Mouse (Mus musculus) testis, adult 2 months (tissue): ENCODE measurements around the gene Prima1. TPM values are rescaled to one million over a fixed set of nuclear protein-coding genes. Genes with fewer than 3 reads are reported as not detected.

Experiments
- H3K27ac ChIP-seq: fragments of 200-500 bp; 2 replicates; pipeline ENCODE4 v1.5.1; 2012; ENCODE audit warnings: low read depth, low read length; ENCODE audit not compliant: control insufficient read depth, insufficient read depth
- H3K27me3 ChIP-seq: fragments of 200-500 bp; 2 replicates; pipeline ENCODE4 v1.6.1; 2012; ENCODE audit warnings: mild to moderate bottlenecking, low read length, moderate library complexity; ENCODE audit not compliant: control insufficient read depth, insufficient read depth
- H3K36me3 ChIP-seq: fragments of 200-500 bp; 2 replicates; pipeline ENCODE4 v1.6.1; 2012; ENCODE audit warnings: mild to moderate bottlenecking, low read length; ENCODE audit not compliant: control insufficient read depth, insufficient read depth
- H3K4me1 ChIP-seq: fragments of 200-500 bp; 2 replicates; pipeline ENCODE4 v1.6.1; 2012; ENCODE audit warnings: low read length; ENCODE audit not compliant: control insufficient read depth, insufficient read depth
- H3K4me3 ChIP-seq: fragments of 200-500 bp; 2 replicates; pipeline ENCODE4 v1.5.1; 2012; ENCODE audit warnings: low read depth, mild to moderate bottlenecking, low read length, moderate library complexity, mixed read lengths; ENCODE audit not compliant: control insufficient read depth
- CTCF ChIP-seq: fragments of 200-500 bp; IDR thresholded peaks from 2 replicates; pipeline ENCODE4 v1.5.1; 2012; ENCODE audit warnings: low read depth, mild to moderate bottlenecking, inconsistent platforms, low read length, moderate library complexity; ENCODE audit not compliant: control insufficient read depth, insufficient read depth, insufficient replicate concordance
- POLR2A ChIP-seq: fragments of 200-500 bp; IDR thresholded peaks from 2 replicates; pipeline ENCODE4 v1.6.1; 2012; ENCODE audit warnings: low read depth, mild to moderate bottlenecking, inconsistent platforms, low read length, moderate library complexity; ENCODE audit not compliant: control insufficient read depth
- polyA plus RNA-seq: library from polyadenylated mRNA; depleted of rRNA; stranded (reverse); fragments of >200 nt; gene quantifications from 2 replicates; pipeline ENCODE4 v1.2.3, GENCODE M21; 2012

Prima1 gene
- polyA plus RNA-seq, 1 experiment, result 0.81 TPM

DNA sequence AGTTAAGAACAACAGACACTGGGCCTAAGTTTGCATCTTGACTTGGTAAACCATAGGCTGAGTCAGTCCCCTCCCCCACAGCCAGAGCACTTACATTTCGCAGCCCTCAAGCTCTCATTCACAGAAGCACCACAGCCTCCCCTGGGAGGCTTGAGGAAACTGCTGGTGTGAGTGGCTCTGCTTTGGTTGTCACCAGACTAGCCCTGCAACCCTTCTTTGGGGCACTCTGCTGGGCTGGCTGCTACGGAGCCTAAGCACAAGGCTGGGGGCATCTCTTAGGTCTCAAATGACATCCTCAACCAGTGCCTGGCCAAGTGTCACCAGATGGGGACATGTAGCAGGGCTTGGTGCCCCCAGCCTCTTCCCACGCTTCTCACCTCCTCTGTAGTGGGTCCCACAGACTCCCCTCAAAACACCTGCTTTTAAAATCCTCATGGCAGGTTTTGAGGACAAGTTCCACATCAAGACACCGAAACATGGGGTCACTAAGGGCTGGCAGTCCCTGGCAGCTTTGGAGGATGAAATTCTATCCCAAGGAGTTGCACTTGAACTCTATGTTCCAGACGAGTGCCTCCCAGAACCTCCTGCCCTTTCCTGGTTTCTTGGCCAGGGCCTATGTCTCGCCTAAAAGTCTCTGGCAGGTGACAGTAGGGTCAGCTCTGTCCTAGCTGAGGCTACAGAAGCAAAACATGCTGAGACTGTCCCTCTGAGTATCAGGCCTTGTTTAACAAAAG, 25.9 kb downstream of the Prima1 start:
- Histone ChIP-seq H3K27me3 (no peaks in the 10 kb centered on the region), H3K27ac (no peak overlapping the region), H3K4me1 (no peaks in the 10 kb centered on the region), H3K4me3 (no peak overlapping the region), H3K36me3 (no peaks in the 10 kb centered on the region)
- TF ChIP-seq CTCF, result no peak
- TF ChIP-seq POLR2A, result no peak

- no peak overlapping the region for H3K4me3 ChIP-seq
- H3K4me1 ChIP-seq, result no peaks in the 10 kb centered on the region
- H3K36me3 ChIP-seq, result no peaks in the 10 kb centered on the region
- no peak overlapping the region for H3K27ac ChIP-seq
- H3K27me3 ChIP-seq, result no peaks in the 10 kb centered on the region
- TF ChIP-seq CTCF (no peak), POLR2A (no peak)
These were observed 27.2 kb downstream of the Prima1 start for GRCm38 (mm10) chr12:103214797-103215196.

DNA sequence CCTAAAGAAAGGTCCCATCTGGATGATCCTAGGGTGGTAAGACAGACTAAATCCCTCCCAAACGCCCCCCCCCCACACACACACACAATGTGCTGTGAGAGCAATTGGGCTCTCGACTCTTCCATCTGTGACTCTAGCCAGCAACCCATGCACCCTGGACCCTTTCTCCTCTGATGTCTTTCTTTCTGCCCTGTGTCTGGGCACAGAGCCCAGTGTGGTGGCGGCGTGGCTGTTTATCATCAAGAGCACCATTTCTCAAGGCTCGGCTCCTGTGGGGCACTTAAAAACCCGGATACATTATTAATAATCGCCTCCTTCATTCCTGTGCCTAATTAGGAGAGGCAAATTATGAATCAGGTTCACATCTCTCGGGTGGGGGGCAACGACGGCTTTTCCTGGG, 27.7 kb downstream of the Prima1 start:
- Histone ChIP-seq H3K4me1 (no peaks in the 10 kb centered on the region), H3K27ac (no peak overlapping the region)

GRCm38 (mm10) chr12:103213591-103213990, 28.4 kb downstream of the Prima1 start:
- Histone ChIP-seq H3K4me3 (no peak overlapping the region), H3K27me3 (no peaks in the 10 kb centered on the region), H3K36me3 (no peaks in the 10 kb centered on the region), H3K27ac (no peak overlapping the region), H3K4me1 (no peaks in the 10 kb centered on the region)
- TF ChIP-seq CTCF, result no peak

More for the DNA sequence above, 27.7 kb downstream of the Prima1 start:
- H3K4me3 ChIP-seq, result no peak overlapping the region
- TF ChIP-seq POLR2A (no peak), CTCF (no peak)
- no peaks in the 10 kb centered on the region for H3K36me3 ChIP-seq
- no peaks in the 10 kb centered on the region for H3K27me3 ChIP-seq

- Histone ChIP-seq H3K4me1 (no peaks in the 10 kb centered on the region), H3K27ac (no peak overlapping the region), H3K36me3 (no peaks in the 10 kb centered on the region), H3K27me3 (no peaks in the 10 kb centered on the region), H3K4me3 (no peak overlapping the region)
- TF ChIP-seq CTCF, result no peak
These were observed 30.9 kb downstream of the Prima1 start for GRCm38 (mm10) chr12:103211078-103211477.

DNA sequence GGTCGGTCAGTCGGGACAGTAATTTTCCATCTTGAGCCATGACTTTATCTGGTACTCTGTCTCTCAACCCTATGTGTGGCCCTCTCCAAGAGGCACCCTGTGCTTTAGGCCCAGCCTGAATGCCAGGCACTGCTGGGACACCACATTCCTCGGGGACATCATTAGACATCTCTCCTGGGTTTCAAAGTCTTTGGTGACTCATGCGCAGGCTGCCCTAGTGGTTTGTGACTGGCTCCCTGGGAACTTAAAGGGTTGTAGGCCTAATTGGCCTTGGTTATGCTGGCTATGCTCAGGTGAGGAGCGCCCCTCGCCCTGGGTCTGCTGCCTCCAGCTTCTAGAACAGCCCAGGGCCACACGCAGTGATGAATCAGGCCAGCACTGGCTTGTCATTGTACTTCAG, 32.4 kb downstream of the Prima1 start:
- TF ChIP-seq POLR2A (no peak), CTCF (no peak)
- H3K4me3 ChIP-seq, result no peak overlapping the region
- no peak overlapping the region for H3K27ac ChIP-seq
- no peaks in the 10 kb centered on the region for H3K4me1 ChIP-seq
- H3K27me3 ChIP-seq, result no peaks in the 10 kb centered on the region
- no peaks in the 10 kb centered on the region for H3K36me3 ChIP-seq

- TF ChIP-seq POLR2A, result no peak
- no peak for TF ChIP-seq CTCF
- H3K4me3 ChIP-seq, result no peak overlapping the region
- H3K36me3 ChIP-seq, result no peaks in the 10 kb centered on the region
- no peaks in the 10 kb centered on the region for H3K27me3 ChIP-seq
- no peaks in the 10 kb centered on the region for H3K4me1 ChIP-seq
- H3K27ac ChIP-seq, result no peak overlapping the region
These were observed 36.4 kb downstream of the Prima1 start for GRCm38 (mm10) chr12:103205561-103205960.
